Mouse (Mus musculus): ENCODE measurements around the gene Rangrf. TPM values are rescaled to one million over a fixed set of nuclear protein-coding genes. Genes with fewer than 3 reads are reported as not detected.
A peak's percentile ranks its signal among the peaks of the same experiment; 100 is the strongest.
"Not testable (repeated sequence)": the region's sequence is repeated elsewhere in the genome, so short reads cannot be mapped to it uniquely, and the experiment has no call there.

The Rangrf gene
- polyA plus RNA-seq, 1 experiment = 1,176 TPM

DNA sequence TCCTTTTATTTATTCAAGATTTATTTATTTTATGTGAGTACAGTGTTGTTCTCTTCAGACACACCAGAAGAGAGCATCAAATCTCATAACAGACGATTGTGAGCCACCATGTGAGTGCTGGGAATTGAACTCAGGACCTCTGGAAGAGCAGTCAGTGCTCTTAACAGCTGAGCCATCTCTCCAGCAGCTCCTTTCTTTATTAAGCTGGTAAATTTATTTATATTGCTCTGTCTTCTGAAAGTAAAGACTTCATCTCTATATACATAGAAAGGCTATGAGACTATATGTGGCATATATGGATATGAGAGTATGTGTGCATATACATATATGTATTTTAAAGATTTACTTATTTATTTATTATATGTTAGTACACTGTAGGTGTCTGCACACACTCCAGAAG is 34.5 kb upstream of the Rangrf start:
- Histone ChIP-seq H3K4me1 (ENCODE audit: control insufficient read depth, insufficient read depth, low read length) (peaks cover 6% of the 10 kb centered on the region), H3K4me3 (ENCODE audit: control insufficient read depth, low read depth, low read length) (no peak overlapping the region), H3K36me3 (ENCODE audit: control insufficient read depth, insufficient read depth, low read length) (no peaks in the 10 kb centered on the region), H3K27ac (ENCODE audit: control insufficient read depth, insufficient read depth, low read depth, low read length) (no peak overlapping the region), H3K27me3 (ENCODE audit: control insufficient read depth, insufficient read depth, low read length) (no peaks in the 10 kb centered on the region)
- TF ChIP-seq CTCF (IDR thresholded peaks at IDR 0.05; ENCODE audit: control insufficient read depth, insufficient read depth, insufficient replicate concordance, low read depth, low read length) (no peak), POLR2A (IDR thresholded peaks at IDR 0.05; ENCODE audit: control insufficient read depth, low read depth, low read length) (no peak)

- peak within 1 kb of the TSS; percentile 94 for H3K4me3 ChIP-seq (ENCODE audit: control insufficient read depth, low read depth, low read length)
- peaks cover 6% of the 10 kb centered on the region for H3K4me1 ChIP-seq (ENCODE audit: control insufficient read depth, insufficient read depth, low read length)
- H3K27ac ChIP-seq (ENCODE audit: control insufficient read depth, insufficient read depth, low read depth, low read length) = peak within 1 kb of the TSS; percentile 80
- H3K27me3 ChIP-seq (ENCODE audit: control insufficient read depth, insufficient read depth, low read length) = no peaks in the 10 kb centered on the region
- TF ChIP-seq CTCF (IDR thresholded peaks at IDR 0.05; ENCODE audit: control insufficient read depth, insufficient read depth, insufficient replicate concordance, low read depth, low read length) (peak; percentile 15; the same call in 1 of the 2 replicates), POLR2A (IDR thresholded peaks at IDR 0.05; ENCODE audit: control insufficient read depth, low read depth, low read length) (peak; percentile 89)
- H3K36me3 ChIP-seq (ENCODE audit: control insufficient read depth, insufficient read depth, low read length) = no peaks in the 10 kb centered on the region
Measured at GRCm38 (mm10) chr11:69008182-69009121, 33.5 kb upstream of the Rangrf start, which contains the start of gene Pfas. Gene Pfas (minus strand): TSS chr11:69008460.

DNA sequence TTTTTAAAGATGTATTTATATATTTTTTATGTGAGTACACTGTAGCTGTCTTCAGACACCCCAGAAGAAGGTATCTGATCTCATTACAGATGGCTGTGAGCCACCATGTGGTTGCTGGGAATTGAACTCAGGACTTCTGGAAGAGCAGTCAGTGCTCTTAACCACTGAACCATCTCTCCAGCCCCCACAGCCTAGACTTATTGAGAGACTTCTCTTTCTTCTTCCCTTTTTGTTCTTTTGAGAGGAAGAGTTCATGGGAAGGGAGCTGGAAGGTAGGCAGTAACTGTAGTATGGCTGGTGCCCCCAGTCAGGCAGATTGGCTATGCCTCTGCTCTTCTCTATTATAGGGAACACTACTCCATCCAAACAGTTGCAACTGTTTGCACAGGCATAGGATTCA is 31.6 kb upstream of the Rangrf start:
- not testable (repeated sequence) for H3K27me3 ChIP-seq (ENCODE audit: control insufficient read depth, insufficient read depth, low read length); H3K4me1 ChIP-seq (ENCODE audit: control insufficient read depth, insufficient read depth, low read length); H3K27ac ChIP-seq (ENCODE audit: control insufficient read depth, insufficient read depth, low read depth, low read length); H3K36me3 ChIP-seq (ENCODE audit: control insufficient read depth, insufficient read depth, low read length); H3K4me3 ChIP-seq (ENCODE audit: control insufficient read depth, low read depth, low read length)

GRCm38 (mm10) chr11:69005193-69005592 is 30.2 kb upstream of the Rangrf start:
- TF ChIP-seq POLR2A (IDR thresholded peaks at IDR 0.05; ENCODE audit: control insufficient read depth, low read depth, low read length) = no peak
- TF ChIP-seq CTCF (IDR thresholded peaks at IDR 0.05; ENCODE audit: control insufficient read depth, insufficient read depth, insufficient replicate concordance, low read depth, low read length) = no peak
- Histone ChIP-seq H3K27ac (ENCODE audit: control insufficient read depth, insufficient read depth, low read depth, low read length) (no peak overlapping the region), H3K4me1 (ENCODE audit: control insufficient read depth, insufficient read depth, low read length) (no peaks in the 10 kb centered on the region; the same call in 1 of the 2 replicates), H3K36me3 (ENCODE audit: control insufficient read depth, insufficient read depth, low read length) (no peaks in the 10 kb centered on the region; the same call in 1 of the 2 replicates), H3K27me3 (ENCODE audit: control insufficient read depth, insufficient read depth, low read length) (no peaks in the 10 kb centered on the region), H3K4me3 (ENCODE audit: control insufficient read depth, low read depth, low read length) (no peak overlapping the region)

- Histone ChIP-seq H3K27ac (ENCODE audit: control insufficient read depth, insufficient read depth, low read depth, low read length) (no peak overlapping the region), H3K27me3 (ENCODE audit: control insufficient read depth, insufficient read depth, low read length) (no peaks in the 10 kb centered on the region), H3K4me1 (ENCODE audit: control insufficient read depth, insufficient read depth, low read length) (no peaks in the 10 kb centered on the region; the same call in 1 of the 2 replicates), H3K36me3 (ENCODE audit: control insufficient read depth, insufficient read depth, low read length) (peaks cover 5% of the 10 kb centered on the region), H3K4me3 (ENCODE audit: control insufficient read depth, low read depth, low read length) (no peak overlapping the region)
- no peak for TF ChIP-seq POLR2A (IDR thresholded peaks at IDR 0.05; ENCODE audit: control insufficient read depth, low read depth, low read length)
- peak; percentile 22; the same call in 1 of the 2 replicates for TF ChIP-seq CTCF (IDR thresholded peaks at IDR 0.05; ENCODE audit: control insufficient read depth, insufficient read depth, insufficient replicate concordance, low read depth, low read length)
Measured at GRCm38 (mm10) chr11:69003592-69003991, 28.6 kb upstream of the Rangrf start.

DNA sequence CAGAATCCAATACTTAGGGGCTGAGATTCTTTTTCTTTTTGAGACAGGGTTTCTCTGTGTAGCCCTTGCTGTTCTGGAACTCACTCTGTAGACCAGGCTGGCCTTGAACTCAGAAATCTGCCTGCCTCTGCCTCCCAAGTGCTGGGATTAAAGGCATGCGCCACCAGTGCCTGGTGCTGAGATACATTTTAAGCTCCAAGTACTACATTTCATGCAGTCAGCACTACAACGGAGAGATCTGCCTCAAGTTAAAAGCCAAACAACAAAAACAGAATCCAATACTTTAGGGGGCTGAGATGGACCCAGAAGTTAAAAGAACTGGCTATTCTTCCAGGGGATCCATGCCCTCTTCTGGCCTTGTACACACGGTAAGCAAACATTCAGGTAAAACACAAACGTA is 27.8 kb upstream of the Rangrf start:
- not testable (repeated sequence) for H3K4me3 ChIP-seq (ENCODE audit: control insufficient read depth, low read depth, low read length); H3K27ac ChIP-seq (ENCODE audit: control insufficient read depth, insufficient read depth, low read depth, low read length); H3K27me3 ChIP-seq (ENCODE audit: control insufficient read depth, insufficient read depth, low read length); H3K4me1 ChIP-seq (ENCODE audit: control insufficient read depth, insufficient read depth, low read length); H3K36me3 ChIP-seq (ENCODE audit: control insufficient read depth, insufficient read depth, low read length)

DNA sequence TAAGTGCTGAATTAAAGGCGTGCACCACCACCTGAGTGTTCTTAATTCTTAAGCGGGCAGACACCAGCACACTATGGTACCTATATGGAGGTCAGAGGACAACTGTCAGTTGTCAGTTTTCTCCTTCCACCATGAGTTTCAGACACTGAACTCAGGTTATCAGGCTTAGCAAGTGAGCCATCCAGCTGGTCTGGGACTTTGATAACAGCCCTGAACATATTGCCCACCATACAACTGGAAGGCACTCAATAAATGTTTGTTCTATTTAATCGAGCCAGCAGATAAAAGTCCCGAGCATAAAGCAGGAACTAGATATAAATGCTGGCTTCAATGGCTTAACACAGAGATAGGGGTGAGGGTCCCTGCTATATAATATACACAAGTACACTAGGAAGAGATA is 22.1 kb upstream of the Rangrf start:
- H3K4me1 ChIP-seq (ENCODE audit: control insufficient read depth, insufficient read depth, low read length) = no peaks in the 10 kb centered on the region
- no peak for TF ChIP-seq CTCF (IDR thresholded peaks at IDR 0.05; ENCODE audit: control insufficient read depth, insufficient read depth, insufficient replicate concordance, low read depth, low read length)
- TF ChIP-seq POLR2A (IDR thresholded peaks at IDR 0.05; ENCODE audit: control insufficient read depth, low read depth, low read length) = no peak
- no peak overlapping the region for H3K27ac ChIP-seq (ENCODE audit: control insufficient read depth, insufficient read depth, low read depth, low read length)
- H3K36me3 ChIP-seq (ENCODE audit: control insufficient read depth, insufficient read depth, low read length) = peaks cover 10% of the 10 kb centered on the region
- H3K27me3 ChIP-seq (ENCODE audit: control insufficient read depth, insufficient read depth, low read length) = no peaks in the 10 kb centered on the region
- H3K4me3 ChIP-seq (ENCODE audit: control insufficient read depth, low read depth, low read length) = no peak overlapping the region

Measured in testis, adult 2 months (tissue).